Mouse (Mus musculus): ENCODE results near the gene 4930519P11Rik. TPM values are rescaled to one million over a fixed set of nuclear protein-coding genes. Genes with fewer than 3 reads are reported as not detected.

4930519P11Rik gene
- total RNA-seq, 1 experiment from 2014 or later = not detected

DNA sequence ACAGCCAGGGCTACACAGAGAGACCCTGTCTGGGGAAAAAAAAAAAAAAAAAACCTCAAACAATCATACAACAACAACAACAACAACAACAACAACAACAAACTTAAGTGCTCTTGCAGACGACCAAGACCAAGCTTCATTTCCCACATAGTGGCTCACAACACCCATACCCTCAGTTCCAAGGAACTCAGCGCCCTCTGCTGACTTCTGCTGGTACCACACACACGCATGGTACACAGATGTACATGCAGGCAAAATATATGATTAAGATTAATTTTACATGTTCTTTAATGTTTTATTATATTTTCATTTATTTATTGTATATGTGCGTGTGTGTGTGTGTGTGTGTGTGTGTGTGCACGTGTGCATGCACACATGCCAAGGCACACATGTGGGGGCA lies 26.8 kb downstream of the 4930519P11Rik start:
- peak; percentile 42 for ATAC-seq (replicated peaks; ENCODE audit: low read depth, poor library complexity, severe bottlenecking)

DNA sequence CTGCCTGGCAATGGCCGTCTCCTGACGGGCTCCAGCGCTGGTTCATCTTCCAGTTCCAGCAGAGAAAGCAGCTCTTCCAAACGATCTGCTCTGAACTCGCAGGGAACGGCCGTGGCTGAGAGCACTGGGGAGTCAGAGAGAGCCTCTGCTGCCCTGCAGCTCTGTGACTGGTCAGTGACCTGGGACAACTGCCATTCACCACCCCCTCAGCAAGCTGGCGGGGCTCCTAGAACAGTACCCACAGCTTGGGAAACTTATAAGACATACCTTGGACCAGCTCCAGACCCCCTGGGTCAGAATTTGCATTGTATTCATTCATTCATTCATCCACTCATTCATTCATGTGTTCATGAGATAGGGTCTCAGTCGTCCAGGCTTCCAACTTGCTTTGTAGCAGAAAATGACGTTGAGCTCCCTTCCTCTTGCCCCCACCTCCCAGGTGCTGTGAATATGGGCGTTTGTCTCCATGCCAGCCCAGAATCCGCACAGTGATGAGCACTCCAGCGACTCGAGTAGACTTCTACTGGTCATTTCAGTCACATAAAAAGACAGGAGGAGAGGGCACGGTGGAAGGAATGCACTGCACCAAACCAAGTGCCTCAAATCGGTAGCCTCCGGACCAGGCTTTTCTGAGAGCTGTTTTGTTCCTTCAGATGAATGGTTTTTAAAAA lies 28.2 kb downstream of the 4930519P11Rik start:
- no peak for ATAC-seq (replicated peaks; ENCODE audit: low read depth, poor library complexity, severe bottlenecking)

DNA sequence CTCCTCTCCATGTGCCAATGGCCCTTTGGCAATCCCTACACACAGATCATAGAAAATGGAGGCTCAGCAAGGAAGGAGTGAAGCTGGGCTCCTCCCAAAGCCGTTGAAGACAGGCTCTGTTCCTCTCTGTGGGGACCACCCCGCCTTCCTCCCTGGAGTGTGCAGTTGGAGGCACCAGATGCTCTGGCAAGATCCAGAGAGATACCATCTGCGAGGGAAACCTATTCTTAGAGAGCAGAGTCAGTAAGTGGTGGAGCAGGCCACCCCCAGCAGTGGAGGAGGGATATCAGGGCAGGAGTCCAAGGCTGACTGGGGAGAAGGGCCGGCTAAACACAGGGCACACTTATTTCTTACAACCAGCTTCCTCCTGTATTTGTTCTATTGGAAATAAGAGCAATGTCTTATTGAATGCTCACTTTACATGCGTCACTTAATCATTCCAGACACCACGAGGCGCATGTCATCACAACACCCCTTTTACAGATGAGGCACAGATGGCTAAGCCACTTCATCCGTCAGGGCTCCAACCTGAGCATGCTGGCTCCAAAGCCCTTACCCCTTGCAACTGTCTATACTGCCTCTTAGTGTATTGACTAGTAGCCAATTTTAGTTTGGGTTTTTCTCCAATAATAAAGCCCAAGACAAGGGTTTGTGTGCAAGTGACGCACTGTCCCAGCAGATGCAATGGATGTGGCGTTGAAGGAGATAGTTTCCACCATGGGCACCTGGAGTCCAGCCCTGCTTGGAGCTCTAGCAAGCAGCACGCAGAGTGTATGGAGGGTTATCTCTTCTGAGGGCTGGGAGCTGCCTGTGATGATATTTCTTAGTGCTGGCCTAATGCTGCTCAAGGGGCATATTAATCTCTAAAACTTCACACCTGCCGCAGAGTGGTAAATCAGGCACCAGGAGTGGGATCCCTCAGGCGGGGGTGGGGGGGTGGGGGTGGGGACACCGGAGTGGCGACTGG lies 29.0 kb downstream of the 4930519P11Rik start:
- peak; percentile 73 for ATAC-seq (replicated peaks; ENCODE audit: low read depth, poor library complexity, severe bottlenecking)

DNA sequence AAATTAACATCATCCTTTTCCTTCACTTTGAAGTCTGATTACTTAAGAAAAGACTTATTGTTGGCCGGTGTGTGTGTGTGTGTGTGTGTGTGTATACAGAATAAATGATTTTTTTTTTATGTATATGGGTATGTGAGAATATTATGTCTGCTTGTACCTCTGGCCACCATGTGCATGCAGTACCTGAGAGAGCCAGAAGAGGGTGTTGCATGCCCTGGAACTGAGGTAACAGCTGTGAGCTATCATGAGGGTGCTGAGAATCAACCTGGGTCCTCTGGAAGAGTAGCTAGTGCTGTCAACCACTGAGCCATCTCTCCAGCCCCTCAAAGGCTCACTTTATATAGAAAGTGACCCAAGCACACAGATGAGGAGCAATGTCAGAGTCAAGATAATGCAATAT lies 31.8 kb downstream of the 4930519P11Rik start:
- no peak for ATAC-seq (replicated peaks; ENCODE audit: low read depth, poor library complexity, severe bottlenecking)

DNA sequence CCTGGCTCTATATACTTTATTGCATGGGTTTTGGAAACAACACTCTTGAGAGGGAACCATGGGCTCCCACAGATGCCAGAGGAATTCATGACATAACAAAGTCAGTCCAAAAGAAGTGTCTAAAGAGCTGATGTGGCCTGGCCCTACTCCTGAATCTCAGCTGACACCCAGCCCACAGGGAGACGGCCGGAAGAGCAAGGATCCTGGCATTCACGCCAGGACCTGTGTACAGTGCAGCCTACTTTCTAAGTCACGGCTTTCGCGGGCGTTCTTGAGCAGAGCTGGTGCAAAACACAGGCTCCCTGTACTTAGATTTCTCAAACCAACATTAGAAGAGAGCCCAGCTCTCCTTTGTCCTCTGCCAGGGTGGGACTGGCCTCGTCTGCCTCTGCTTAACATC lies 32.7 kb downstream of the 4930519P11Rik start:
- no peak for ATAC-seq (replicated peaks; ENCODE audit: low read depth, poor library complexity, severe bottlenecking)

DNA sequence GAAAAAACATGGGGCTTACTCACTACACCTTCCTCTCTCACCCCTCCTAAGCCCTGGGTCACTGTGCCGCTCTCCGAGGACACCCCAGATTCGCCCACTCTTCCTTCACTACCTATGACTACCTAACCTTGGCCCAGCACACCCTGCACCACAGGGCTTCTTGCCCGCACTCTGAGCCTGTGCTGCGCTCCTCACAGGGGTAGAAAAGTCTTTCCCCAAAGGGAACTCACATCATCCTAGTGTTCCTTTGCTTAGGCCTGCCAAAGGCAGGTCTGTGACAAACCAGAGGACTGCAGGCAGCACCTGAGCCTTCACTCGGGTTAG lies 35.5 kb downstream of the 4930519P11Rik start:
- ATAC-seq (replicated peaks; ENCODE audit: low read depth, poor library complexity, severe bottlenecking) = no peak

DNA sequence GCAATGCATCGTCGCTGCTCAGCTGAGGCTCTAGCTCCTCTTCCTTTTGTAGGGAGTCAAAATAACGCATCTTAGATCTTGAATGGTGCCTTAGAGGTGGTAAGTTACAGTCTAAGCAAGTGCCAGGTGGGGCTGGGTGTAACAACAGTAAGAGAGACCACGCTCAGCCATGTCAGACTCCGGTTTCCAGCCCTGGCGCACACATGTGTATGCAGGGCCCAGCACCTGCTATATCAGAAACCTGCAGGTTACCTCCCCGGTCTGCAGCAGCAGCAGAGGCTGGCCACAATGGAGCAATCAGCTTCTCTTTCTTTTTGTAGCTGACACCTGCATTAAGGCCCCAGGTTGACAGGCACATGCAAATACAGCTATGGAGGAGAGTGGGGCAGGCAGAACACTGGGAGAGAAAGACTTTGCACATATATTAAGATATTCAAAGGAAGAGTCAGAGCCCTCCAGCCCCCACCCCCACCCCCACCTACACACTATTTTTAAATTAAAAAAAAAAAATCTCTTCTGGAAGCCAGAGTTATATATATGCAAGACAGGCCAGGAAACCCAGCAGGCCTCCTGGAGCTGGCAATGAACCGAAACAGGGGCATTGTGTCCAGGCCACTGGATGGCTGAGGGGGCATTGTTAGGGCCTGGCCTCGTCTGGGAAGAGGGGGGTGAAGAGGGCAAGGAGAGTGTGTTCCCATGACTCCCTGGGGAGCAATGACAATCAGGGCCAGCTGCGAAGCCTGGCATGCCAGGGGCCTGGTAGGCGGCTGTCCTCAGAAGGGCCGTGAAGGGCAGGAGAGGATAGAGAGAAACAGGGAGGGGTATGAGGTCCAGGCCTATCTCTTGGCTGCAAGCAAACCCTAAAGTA lies 36.1 kb downstream of the 4930519P11Rik start:
- no peak for ATAC-seq (replicated peaks; ENCODE audit: low read depth, poor library complexity, severe bottlenecking)

DNA sequence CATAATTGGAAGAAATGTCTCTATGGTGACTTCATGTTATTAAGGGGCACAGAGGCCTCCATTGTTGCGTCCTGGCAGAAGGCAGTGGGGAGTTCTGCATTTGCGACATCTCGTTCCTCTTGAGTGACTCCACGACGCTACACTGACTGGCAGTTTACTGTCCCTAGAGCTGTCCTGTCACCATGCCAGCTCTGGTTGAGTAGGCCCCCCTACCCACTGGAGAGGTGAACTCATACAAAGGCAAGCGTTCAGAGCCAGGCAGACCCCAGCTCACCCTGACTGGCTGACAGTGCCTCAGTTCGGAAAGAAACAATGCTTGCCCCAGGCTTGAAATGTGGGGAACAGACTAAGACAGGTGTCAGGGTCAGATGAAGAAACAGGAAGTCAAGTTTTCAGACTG lies 39.0 kb downstream of the 4930519P11Rik start:
- ATAC-seq (replicated peaks; ENCODE audit: low read depth, poor library complexity, severe bottlenecking) = no peak

DNA sequence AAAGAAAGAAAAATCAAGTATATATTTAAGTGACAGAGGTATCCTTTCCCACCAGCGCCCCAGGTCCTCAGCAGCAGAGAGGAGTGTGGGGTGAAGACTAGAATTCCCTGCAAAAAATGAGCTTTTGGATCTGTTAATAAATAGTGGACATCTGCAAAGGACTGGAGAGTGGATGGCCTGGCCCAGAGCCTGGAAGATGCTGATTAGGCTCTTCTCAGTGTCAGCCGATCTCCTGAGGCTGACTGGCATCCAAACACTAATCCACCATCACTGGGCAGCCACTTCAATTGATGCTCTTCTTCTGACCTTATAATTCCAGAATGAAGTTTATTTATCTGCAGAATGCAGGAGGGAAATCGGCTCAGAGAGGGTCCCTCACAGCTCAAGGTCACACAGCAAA lies 40.2 kb downstream of the 4930519P11Rik start:
- ATAC-seq (replicated peaks; ENCODE audit: low read depth, poor library complexity, severe bottlenecking) = no peak

DNA sequence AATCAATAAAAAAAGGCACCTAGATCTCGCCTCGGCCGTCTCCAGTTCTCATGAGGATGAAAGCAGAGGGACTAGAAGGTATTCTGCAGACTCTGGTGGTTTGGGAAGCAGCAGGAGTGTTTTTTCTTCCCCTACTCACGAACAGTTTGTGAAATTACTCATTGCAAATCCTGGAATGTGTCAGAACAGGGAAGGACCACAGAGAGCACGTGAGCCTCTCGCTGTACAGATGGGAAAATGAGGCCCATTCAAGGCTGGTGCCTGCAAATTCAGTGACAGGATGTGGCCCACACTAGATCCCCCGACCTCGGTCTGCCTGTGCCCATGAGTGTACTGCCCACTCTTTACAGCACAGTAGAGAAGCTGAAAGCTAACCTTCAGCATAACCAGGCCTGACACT lies 41.3 kb downstream of the 4930519P11Rik start:
- ATAC-seq (replicated peaks; ENCODE audit: low read depth, poor library complexity, severe bottlenecking) = no peak

DNA sequence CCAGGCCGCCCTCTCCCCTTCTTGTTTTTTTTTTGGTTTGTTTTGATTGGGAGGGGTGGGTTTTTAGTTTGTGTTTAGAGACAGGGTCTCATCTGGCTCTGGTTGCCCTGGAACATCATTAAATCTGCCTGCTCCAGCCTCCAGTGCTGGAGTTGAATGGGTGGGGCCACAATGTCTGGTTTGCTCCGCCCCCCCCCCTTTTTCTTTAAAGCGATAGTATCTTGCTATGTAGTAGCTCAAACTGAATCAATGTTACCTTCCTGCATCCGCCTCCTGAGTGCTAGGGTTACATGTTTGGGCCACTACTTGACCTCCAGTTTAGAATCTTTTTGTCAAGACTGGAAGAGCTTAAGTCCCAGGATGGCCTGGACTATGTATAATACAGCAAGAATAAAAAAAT lies 42.0 kb downstream of the 4930519P11Rik start:
- no peak for ATAC-seq (replicated peaks; ENCODE audit: low read depth, poor library complexity, severe bottlenecking)

DNA sequence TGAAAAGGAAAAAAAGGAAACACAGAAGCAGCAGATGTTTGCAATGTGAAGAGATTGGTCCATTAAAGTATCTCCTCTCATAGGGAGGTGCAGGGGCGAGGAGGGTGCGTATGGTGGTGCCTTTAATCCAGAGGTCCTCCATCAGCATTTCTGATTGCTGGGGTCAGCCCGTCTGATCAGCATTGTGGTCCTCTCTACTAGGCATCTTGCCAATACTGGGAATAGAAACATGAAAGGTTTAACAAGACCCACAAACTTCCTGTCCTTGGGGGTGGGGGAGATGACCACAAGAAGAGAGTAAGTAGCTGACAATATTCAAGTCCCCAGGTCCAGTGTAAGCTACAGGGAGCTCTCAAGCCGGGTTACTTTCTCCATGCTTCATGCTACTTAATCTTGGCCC lies 42.6 kb downstream of the 4930519P11Rik start:
- no peak for ATAC-seq (replicated peaks; ENCODE audit: low read depth, poor library complexity, severe bottlenecking)

DNA sequence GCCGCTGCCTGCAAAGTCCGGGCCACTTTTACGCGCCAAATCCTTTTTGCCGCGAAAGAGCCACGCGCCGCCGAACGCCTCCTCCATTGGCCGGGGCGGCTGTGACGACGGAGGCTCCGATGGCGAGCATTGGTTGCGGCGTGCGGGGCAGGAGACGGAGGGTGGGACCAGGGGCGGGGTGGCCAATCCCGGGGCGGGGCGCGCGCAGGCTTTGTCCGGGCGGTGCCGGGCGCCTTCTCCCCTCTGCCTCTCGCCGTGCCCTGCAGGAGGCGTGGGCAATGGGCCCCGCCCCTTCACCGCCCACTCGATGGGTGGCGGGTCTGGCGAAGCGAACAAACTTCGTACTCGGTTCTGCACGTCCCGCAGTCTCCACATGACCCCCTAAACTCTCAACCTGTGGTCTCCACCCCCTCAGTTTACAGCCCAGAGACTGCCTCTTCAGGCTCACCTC lies 43.4 kb downstream of the 4930519P11Rik start, which contains the start of gene E2f1:
Gene E2f1 (minus strand): TSS at position 57 of the 451 bp plus-strand sequence.
- peak; percentile 80 for ATAC-seq (replicated peaks; ENCODE audit: low read depth, poor library complexity, severe bottlenecking)

DNA sequence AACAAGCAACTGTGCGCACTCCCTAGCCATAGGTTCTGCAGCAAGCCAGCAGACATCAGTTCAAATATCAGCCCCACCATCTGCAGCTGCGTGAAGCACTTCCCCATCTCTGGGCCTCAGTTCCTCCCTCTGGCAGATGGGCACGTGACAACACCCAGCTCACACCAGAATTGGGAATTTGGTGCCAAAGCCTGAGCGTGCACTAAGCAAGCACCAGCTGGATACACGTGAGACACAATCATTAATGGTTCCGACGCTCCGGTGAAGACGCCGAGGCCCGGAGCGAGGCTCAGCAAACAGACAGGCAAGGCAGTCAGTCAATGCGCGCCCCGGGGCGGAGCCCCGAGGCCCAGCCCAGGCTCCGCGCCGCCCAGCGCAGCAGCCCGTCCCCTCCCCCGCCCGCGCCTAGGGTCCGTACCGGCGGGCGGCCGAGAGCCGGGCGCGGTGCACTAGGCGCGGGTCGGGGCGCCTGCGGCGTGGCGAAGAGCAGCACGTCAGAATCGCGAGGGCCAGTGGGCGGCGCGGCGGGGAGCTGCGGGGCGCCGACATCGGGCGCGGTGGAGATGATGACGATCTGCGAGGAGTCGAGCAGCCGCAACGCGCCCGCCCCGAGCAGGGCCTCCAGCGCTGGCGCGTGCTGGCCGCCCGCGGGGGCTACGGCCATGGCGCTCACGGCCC lies 44.0 kb downstream of the 4930519P11Rik start:
- peak; percentile 34 for ATAC-seq (replicated peaks; ENCODE audit: low read depth, poor library complexity, severe bottlenecking)

DNA sequence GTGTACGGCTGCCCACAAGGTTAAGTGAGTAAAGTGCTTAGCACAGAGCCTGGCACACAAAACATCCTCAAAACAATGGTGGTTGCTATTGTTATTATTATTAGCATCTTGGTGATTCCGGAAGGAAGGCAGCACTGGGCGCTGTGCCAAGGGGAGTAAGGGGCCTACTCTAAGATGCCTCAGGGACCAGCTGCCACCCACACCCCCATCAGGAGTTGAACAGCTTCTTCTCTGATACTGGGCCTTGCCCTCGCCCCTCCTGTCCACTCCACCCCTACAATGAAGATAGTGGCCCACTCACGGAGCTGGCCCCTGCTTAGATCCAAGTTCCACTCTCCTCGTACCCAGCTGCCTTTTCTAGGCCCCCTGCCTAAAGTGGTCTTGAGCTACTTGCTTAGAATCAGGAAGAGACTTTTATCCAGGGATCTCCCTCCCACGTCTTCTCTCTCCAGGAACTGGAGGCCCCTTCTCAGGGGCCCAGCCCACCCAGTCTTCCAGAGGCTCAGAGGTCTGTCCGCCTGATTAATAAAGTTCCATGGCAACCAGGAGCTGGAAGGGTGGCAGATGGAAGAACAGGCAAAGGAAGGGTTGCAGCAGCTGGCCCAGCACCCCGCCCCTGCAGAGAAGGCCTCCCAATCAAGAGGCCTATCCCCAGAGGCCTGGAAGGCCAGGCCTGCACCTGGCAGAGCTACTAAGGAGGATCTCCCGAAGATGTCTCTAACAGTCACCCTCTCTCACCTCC lies 44.7 kb downstream of the 4930519P11Rik start:
- ATAC-seq (replicated peaks; ENCODE audit: low read depth, poor library complexity, severe bottlenecking) = no peak; the same call in 1 of the 2 replicates

DNA sequence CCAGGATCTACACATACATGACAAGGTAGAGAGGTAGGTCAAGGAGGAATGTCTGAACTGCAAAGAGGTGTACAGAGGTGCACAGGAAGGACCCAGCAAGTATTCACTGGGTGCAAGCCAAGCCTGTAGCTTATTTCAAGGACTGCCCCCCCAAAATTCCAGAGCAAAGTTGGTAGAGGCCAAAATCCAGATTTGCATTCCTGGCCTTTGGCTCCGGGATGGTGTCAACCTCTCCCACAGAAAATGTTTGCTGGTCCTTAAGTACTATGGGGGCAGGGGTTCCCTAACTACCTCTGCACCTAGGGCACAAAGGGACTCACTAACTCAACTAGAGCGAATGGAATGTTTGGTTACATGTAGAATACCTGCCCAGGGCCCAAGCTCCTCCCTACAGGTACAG lies 45.5 kb downstream of the 4930519P11Rik start:
- no peak for ATAC-seq (replicated peaks; ENCODE audit: low read depth, poor library complexity, severe bottlenecking)

DNA sequence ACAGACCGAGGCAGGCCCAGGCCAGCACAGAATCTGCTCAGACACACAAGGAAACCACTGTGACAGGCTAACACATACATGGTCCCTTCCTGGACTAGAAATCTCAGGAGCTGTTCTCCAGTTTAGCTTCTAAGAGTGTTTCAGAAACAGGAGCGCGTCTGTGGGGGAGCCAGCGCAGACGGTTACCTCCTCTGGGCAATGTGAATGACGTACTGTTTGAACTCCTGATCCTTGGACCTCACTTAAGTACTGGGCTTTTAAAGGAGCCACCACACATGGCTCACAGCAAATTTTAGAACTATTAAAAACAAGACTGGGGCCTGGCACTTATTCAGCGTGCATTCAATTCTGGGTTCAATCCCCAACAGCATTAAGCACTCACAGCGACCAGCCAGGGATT lies 46.6 kb downstream of the 4930519P11Rik start:
- no peak for ATAC-seq (replicated peaks; ENCODE audit: low read depth, poor library complexity, severe bottlenecking)

DNA sequence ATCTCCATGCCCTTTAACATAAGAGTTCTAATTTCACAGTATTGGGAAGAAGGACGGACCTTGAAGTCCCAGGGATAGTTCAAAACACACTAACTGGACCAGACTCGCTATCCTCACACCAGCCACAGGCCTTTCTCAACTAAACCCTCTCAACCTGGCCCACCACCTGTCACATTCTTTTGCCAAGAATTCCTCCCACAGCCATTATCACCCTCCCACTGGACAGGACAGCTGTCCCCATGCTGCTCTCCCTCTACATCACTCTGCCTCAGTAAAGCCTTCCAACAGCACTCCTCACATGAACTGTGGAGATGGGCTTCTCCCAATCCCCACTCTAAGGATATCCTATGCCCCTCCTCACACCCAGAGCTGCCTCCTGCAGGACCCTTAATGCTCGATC lies 47.7 kb downstream of the 4930519P11Rik start:
- no peak for ATAC-seq (replicated peaks; ENCODE audit: low read depth, poor library complexity, severe bottlenecking)

DNA sequence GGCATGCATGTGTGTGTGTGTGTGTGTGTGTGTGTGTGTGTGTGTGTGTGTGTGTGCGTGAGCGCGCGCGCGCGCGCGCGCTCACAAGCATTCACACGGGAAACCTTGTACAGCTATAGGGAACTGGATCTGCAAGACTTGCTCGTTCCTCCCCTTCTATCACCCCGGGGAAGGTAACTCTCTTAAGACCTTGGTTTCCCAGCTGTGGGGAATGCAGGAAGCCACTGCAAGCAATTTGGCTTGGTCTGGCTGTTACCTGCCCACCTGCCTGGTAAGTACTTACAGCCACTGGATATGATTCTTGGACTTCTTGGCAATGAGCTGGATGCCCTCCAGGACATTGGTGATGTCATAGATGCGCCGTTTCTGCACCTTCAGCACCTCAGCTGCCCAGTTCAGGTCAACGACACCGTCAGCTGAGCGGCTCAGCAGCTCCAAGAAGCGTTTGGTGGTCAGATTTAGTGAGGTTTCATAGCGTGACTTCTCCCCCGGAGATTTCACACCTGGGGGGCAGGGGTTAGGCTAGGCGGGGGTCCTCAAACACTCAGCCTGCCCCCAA lies 49.5 kb downstream of the 4930519P11Rik start:
- no peak for ATAC-seq (replicated peaks; ENCODE audit: low read depth, poor library complexity, severe bottlenecking)

All from common myeloid progenitor, adult 5-6 weeks (primary cell).